Mouse (Mus musculus) retina, postnatal 1 day (tissue): ENCODE results near the gene Lrrc52.
A peak's percentile ranks its signal among the peaks of the same experiment; 100 is the strongest.

Experiments
- DNase-seq: peaks from one replicate; pipeline ENCODE4 v3.0.0-alpha.2; 2012

Gene Lrrc52

GRCm38 (mm10) chr1:167434931-167435330 is 31.6 kb downstream of the Lrrc52 start:
- DNase-seq = no peak

GRCm38 (mm10) chr1:167430976-167431676 is 35.5 kb downstream of the Lrrc52 start:
- DNase-seq = no peak

DNA sequence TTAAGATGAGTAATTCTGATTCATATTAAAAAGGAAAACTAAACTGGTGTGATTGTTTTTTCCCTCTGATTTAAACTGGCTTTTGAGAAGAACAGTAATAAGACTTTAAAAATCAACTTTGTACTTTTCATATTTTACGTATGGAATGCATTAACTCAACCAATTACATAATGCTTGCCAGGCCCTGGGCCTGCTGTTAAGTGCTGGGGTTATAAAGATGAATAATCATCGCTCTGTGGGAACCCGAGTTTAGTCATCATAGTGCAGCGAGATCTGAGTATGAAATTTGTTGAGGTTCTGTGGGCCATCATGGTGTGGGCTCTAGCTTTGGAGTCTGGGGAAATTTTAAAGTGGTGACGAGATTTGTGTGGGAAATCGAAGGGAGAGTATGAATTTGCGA is 39.9 kb downstream of the Lrrc52 start:
- no peak for DNase-seq

DNA sequence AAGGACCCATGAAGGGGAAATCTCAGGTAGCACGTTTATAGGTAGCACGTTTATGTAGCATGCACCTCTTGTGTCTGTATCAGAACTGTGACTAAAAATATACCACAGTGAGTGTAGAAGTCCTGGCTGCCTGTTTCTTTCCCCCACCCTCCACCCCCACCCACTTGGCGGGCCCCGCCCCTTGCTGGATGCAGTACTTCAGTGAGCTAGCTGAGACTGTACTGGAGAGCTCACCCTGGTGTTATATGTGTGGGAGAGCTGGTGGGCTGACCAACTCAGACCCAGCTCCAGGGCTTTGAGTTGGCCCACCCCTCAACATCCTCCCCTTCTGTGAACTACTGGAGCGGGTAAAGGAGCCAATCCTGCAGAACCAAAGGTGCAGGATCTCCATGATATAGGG is 41.0 kb downstream of the Lrrc52 start:
- DNase-seq = no peak

DNA sequence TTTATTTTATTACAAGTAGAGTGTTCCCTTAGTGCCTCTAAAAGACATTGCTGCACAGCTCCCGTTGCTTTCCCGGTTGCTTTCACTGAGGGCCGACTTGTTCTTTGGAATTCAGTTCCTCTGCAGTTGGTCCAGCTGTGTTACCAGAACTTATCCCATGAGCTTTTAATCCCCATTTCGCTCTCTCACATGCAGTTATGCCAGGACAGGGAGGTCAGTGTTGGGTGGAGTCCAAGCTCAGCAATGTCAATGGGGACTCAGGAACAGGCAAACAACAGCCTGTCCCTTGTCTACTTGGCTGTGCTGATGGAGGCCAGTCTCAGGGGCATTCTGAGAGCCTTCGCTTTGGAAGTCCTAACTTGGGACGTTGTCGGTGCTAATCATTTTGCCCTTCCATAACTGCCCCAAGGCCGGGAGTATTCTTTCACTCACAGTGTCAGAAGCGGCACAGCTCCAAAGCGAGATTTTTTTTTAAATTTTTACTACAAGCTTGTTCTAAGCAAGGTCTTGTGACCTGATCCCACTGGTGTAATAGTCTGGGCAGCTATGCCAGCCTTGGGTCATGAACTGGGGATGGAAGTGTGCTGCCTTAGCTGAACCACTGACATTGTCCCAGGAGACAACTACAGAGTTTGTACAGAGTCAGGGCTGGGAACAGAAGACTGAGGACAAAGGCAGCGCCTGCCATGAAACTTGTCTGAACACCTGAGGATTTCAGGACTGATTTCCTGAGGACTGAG is 43.9 kb downstream of the Lrrc52 start:
- DNase-seq = no peak

- peak; percentile 86 for DNase-seq
These were observed 51.7 kb downstream of the Lrrc52 start for GRCm38 (mm10) chr1:167414846-167415245.

DNA sequence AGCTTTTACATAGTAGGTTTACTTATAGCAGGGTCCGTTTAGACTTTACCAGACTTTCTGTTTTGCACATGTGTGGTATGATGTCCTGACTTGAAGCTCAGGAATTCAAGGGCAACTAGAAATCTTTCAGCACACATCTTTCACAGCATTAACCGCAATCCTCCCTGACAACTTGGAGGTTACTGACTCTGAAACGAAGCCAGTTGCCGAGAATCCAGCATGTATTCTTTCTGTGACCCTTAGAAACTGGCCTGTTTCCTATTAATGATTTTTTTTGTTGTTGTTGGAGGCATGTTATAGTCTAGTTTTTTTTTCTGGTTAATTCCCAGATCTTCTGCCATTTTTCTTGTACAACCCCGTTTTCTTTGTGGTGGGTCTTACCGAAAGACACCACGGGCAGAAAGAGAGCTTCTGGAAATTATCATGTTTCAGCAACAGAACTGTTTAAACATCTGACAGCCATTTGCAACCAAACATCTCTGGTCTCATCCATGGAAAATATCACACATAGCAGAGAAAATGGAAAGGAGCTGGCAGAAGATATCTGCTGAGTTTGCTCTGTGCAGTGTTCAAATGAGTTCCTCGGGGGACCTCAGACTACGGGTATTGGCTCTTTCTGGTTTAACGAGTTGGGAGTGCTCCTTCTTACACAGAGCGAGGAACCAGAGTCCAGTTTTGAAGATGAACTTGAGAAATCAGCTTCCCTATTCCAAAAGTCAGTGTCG is 54.4 kb downstream of the Lrrc52 start:
- no peak for DNase-seq

GRCm38 (mm10) chr1:167409601-167410000 is 57.0 kb downstream of the Lrrc52 start:
- no peak for DNase-seq

GRCm38 (mm10) chr1:167405237-167405636 is 61.3 kb downstream of the Lrrc52 start:
- no peak for DNase-seq
